11 mouse cellular contexts compared by ENCODE assay signal in genomic region chr10:83630899-83631298, GRCm38 (mm10). TPM values are rescaled to one million over a fixed set of nuclear protein-coding genes. Genes with fewer than 3 reads are reported as not detected.
A peak's percentile ranks its signal among the peaks of the same experiment; 100 is the strongest.
DNase-seq lines count a peak whose midpoint lies in the region.
"Had no signal": no experiment of that assay in that cellular context is flagged by ENCODE, and none has a peak within 500 bp of the region (broad histone marks: within the 10 kb centered on the region; RNA-seq: fewer than 3 reads in every experiment).

No protein-coding gene starts in this region.

- DNase-seq in layer of hippocampus, adult 8-10 months (ENCODE audit: low spot score in 2 of 2): peak; percentile 57 to 66
- no peak for DNase-seq in layer of hippocampus, adult 9-10 months (ENCODE audit: low spot score)
- DNase-seq in brain, adult 2 months (ENCODE audit: low read depth, low spot score): peak; percentile 98
- peak; percentile 90 for DNase-seq in cerebellum, adult 11 months
- DNase-seq in heart, postnatal 14 days: peak; percentile 45 to 58
- DNase-seq in gastrocnemius, postnatal 4 days (ENCODE audit: low spot score in 2 of 2): no peak
- no peak for DNase-seq in gastrocnemius, adult 18-20 months (ENCODE audit: low spot score)
- DNase-seq: adrenal gland, postnatal 25 days; kidney, postnatal 25 days; liver, embryonic 13.5 days; thymus, postnatal 25 days had no signal

- intact Hi-C loops in heart, postnatal 14 days (cut with DNase I): no loop called here

RNA-seq across cellular contexts. Expression of gene Appl2, which starts 17.6 kb away (rescaled TPM):
- total RNA-seq in layer of hippocampus, adult 8-10 months (2022): 100 to 1,000 TPM in 2 of 4 experiments, 10 to 100 TPM in 2; 80.5 to 110 (median 94.9) TPM
- 10 to 100 TPM; 34.6 to 37.1 TPM for total RNA-seq in heart, postnatal 14 days (2021)
- total RNA-seq in gastrocnemius, postnatal 4 days (2021): 10 to 100 TPM; 32.8 to 45.6 TPM
- 10 to 100 TPM; 17.8 to 18.4 TPM for total RNA-seq in gastrocnemius, adult 18-20 months (2021)

Comparison
In these comparisons a context has a peak if more than half of its experiments do, and no peak if none do; other contexts are left out.
1. DNase-seq: peak in layer of hippocampus, adult 8-10 months (2 of 2), brain, adult 2 months (single experiment), cerebellum, adult 11 months (single experiment) and heart, postnatal 14 days (2 of 2); none in layer of hippocampus, adult 9-10 months (single experiment), gastrocnemius, postnatal 4 days (0 of 2) and gastrocnemius, adult 18-20 months (single experiment).